Mouse (Mus musculus): ENCODE results near the gene Bmf. TPM values are rescaled to one million over a fixed set of nuclear protein-coding genes. Genes with fewer than 3 reads are reported as not detected.
A peak's percentile ranks its signal among the peaks of the same experiment; 100 is the strongest.

Gene Bmf
- polyA plus RNA-seq, 1 experiment from 2014 or later, result 4.2 TPM

DNA sequence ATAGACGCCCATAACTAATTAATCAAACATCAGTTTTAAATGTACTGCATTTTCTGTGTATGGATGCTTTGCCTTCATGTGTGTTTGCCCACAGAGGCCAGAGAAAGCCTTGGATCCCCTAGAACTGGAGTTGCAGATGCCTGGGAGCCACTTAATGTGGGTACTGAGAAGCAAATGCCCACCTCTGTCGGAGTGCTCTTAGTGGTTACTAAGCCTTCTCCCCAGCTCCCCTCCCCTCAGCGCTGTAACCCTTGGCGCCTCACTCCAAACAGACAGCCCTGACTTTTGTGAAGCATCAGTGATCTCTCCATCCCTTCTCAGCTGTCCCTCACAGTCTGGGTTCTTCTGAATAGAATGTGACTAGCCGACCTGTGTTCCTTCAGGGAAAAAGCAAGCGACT is 51.0 kb downstream of the Bmf start:
- Histone ChIP-seq H3K27me3 (ENCODE audit: low read depth, poor library complexity, severe bottlenecking) (no peaks in the 10 kb centered on the region), H3K36me3 (no peaks in the 10 kb centered on the region), H3K4me1 (peaks cover 42% of the 10 kb centered on the region), H3K9me3 (replicated peaks) (no peaks in the 10 kb centered on the region), H3K4me3 (no peak overlapping the region), H3K27ac (peak overlapping the region; percentile 69; the same call in 1 of the 2 replicates)
- 83% methylated on average over 6 of the region's 6 CpGs for WGBS
- DNase-seq (ENCODE audit: low spot score), result no peak

DNA sequence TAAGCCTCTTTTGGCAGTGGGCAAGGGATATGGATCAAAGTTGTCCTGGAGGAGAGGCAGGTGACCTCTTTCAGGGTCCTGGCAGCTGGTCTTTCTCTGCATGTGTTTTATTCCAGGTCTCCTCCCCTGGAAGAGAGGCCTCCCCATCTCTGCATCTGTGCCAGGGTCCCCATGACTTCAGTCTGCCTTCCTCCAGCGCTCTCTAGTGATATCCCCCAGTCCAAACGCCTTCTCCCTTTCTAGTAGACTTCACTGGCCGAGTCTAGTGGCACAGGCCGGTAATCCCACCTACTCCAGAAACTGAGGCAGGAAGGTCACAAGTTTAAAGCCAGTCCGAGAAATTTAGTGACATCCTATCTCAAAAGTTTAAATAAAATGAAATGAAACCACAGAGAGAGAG is 51.6 kb downstream of the Bmf start:
- 85% methylated on average over 5 of the region's 5 CpGs for WGBS
- DNase-seq (ENCODE audit: low spot score), result no peak
- peak overlapping the region; percentile 53; the same call in 1 of the 2 replicates for H3K27ac ChIP-seq

DNA sequence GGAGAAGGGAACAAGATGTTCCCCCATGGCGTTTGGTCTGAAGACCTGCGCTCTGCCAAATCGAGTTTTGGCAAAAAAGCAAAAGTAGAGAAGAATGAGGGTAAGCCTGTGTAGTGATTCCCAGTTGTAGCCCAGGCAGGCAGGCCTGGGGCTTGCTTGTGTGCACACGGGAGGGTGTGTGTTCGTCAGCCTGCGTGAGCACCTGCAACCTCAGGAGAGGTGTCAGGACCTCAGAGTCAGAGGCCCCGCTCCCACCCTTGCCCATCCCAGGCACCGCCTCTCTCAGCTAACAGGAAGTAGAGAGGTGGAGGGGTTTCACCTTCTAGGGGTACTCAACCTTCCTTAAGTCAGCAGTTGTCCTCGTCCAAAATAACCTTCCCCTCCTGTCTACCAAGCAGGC is 54.5 kb downstream of the Bmf start:
- Histone ChIP-seq H3K36me3 (no peaks in the 10 kb centered on the region), H3K4me3 (no peak overlapping the region), H3K27me3 (ENCODE audit: low read depth, poor library complexity, severe bottlenecking) (no peaks in the 10 kb centered on the region), H3K27ac (peak overlapping the region; percentile 61; the same call in 1 of the 2 replicates), H3K9me3 (replicated peaks) (no peaks in the 10 kb centered on the region), H3K4me1 (peaks cover 52% of the 10 kb centered on the region)
- WGBS, result 76% methylated on average over 9 of the region's 9 CpGs
- DNase-seq (ENCODE audit: low spot score), result no peak

More for the DNA sequence above, 51.6 kb downstream of the Bmf start:
- H3K36me3 ChIP-seq, result no peaks in the 10 kb centered on the region
- H3K4me3 ChIP-seq, result no peak overlapping the region
- no peaks in the 10 kb centered on the region for H3K27me3 ChIP-seq (ENCODE audit: low read depth, poor library complexity, severe bottlenecking)
- H3K4me1 ChIP-seq, result peaks cover 42% of the 10 kb centered on the region
- no peaks in the 10 kb centered on the region for H3K9me3 ChIP-seq (replicated peaks)

DNA sequence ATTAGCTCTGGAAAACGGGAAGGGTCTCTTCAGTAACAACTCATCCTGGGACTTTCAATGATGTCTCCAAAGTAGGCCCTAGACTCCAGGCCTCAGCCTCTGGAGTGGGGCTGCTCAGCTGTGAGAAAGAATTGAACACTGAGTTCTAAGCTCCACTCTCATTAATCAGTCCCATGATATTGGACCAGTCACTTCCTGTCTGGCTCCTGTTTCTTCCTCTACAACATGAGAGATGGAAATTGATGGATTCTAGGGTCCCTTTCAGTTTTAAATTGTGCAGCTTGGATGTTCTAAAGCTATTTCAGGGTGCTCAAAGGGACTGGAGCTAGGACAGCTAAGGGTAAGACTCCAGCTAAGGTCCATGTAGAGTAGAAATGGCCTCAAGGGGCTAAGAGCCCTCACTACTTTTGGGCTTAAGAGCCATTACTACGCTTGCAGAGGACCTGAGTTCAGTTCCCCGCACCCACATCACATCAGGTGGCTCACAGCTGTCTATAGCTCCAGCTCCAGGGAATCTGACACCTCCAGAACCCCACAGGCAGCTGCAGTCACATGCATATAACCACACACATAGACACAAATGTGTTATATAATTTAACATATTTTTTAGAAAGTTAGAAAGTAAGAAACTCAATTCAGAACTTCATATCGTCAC is 57.6 kb downstream of the Bmf start:
- Histone ChIP-seq H3K27me3 (ENCODE audit: low read depth, poor library complexity, severe bottlenecking) (no peaks in the 10 kb centered on the region), H3K4me3 (no peak overlapping the region), H3K36me3 (no peaks in the 10 kb centered on the region), H3K9me3 (replicated peaks) (no peaks in the 10 kb centered on the region), H3K4me1 (peaks cover 51% of the 10 kb centered on the region), H3K27ac (peak overlapping the region; percentile 79)
- DNase-seq (ENCODE audit: low spot score), result no peak
- WGBS, result 75% methylated on average over 4 of the region's 4 CpGs

DNA sequence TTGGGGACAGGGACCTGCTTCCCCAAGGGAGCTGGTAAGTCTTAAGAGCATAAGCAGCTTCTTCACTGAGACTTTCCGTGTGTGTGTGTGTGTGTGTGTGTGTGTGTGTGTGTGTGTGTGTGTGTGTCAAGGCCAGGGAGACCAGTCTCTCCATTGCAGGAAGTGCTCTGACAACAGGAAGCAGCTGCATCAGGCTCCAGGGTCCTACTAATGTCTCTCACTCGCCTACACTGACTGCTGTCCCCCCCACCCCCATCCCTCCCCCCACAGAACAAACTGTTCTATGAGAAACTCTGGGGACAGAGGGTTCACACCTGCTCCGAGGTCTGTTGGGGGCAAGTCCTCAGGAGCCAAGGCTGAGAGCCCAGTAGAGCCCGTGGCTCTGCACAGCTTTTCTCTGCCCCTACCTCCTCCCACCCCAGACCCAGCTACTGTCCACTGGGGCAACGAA is 58.2 kb downstream of the Bmf start:
- H3K9me3 ChIP-seq (replicated peaks), result no peaks in the 10 kb centered on the region
- H3K4me1 ChIP-seq, result peaks cover 54% of the 10 kb centered on the region
- 61% methylated on average over 5 of the region's 5 CpGs for WGBS
- DNase-seq (ENCODE audit: low spot score), result peak; percentile 37
- H3K4me3 ChIP-seq, result no peak overlapping the region
- no peaks in the 10 kb centered on the region for H3K36me3 ChIP-seq
- H3K27me3 ChIP-seq (ENCODE audit: low read depth, poor library complexity, severe bottlenecking), result no peaks in the 10 kb centered on the region
- H3K27ac ChIP-seq, result peak overlapping the region; percentile 79

DNA sequence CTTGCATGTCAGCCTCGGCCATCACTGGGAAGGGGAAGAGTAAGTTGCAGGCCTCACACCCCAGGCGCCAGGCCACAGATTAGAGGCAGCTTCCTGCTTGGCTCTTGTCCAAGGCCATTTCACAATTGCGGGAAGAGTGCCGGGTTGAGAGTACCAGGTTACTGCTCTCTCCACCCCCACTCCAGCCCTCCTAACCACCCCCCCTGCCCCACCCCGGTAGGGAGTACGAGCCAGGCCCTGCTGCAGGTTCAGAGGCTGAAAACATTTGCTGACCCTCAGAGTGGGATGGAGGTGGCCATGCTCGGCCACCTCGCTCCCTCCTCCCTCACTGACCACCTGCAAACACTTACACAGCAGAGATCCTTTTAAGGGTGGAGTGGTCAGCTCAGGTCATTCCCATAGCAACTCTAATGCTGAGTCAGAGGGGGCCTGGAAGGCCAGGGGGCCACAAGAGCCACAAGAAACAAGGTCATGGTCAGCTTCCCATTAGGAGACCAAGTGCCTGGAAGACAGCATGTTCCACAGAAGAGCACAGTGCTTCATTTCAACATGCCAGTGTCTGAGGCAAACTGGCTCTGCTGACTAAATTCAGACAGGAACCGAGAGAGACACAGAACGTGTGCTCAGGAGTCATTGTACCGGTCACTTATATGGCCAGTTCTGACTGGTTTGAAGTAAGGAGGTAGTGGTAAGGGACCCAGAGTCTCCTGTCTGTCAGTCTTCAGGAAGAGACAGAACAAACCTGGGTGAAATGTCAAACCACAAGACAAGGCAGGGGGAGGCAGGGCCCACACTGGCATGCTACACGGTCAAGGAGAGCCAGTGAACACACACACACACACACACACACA is 59.0 kb downstream of the Bmf start:
- H3K4me3 ChIP-seq, result 0 out of 2 replicates have a peak overlapping the region, but pooled peaks have one; percentile 2
- no peaks in the 10 kb centered on the region for H3K36me3 ChIP-seq
- H3K9me3 ChIP-seq (replicated peaks), result no peaks in the 10 kb centered on the region
- no peaks in the 10 kb centered on the region for H3K27me3 ChIP-seq (ENCODE audit: low read depth, poor library complexity, severe bottlenecking)
- WGBS, result 42% methylated on average over 12 of the region's 12 CpGs
- DNase-seq (ENCODE audit: low spot score), result peak; percentile 45
- peak overlapping the region; percentile 79 for H3K27ac ChIP-seq
- H3K4me1 ChIP-seq, result peaks cover 50% of the 10 kb centered on the region

DNA sequence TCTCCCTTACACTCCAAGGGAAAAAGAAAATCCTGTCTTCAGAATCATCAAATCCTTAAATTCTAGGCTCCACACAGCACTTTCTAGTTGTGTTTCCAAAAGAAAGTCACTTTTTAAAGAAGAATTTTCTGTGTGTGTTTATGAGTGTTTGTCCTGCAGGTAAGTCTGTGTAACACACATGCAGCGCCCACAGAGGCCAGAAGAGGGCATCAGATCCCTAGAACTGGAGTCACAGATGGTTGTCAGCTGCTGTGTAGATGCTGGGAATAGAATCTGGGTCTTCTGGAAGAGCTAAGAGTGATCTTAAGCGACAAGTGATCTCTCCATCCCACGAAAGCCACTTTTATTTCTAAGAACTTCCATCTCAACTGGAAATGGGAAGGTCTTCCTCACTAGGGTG is 61.7 kb downstream of the Bmf start:
- H3K9me3 ChIP-seq (replicated peaks), result no peaks in the 10 kb centered on the region
- peak; percentile 43 for DNase-seq (ENCODE audit: low spot score)
- no peak overlapping the region for H3K27ac ChIP-seq
- H3K4me1 ChIP-seq, result peaks cover 41% of the 10 kb centered on the region
- H3K36me3 ChIP-seq, result no peaks in the 10 kb centered on the region
- H3K27me3 ChIP-seq (ENCODE audit: low read depth, poor library complexity, severe bottlenecking), result no peaks in the 10 kb centered on the region
- H3K4me3 ChIP-seq, result no peak overlapping the region
- 67% methylated on average over 3 of the region's 3 CpGs for WGBS

DNA sequence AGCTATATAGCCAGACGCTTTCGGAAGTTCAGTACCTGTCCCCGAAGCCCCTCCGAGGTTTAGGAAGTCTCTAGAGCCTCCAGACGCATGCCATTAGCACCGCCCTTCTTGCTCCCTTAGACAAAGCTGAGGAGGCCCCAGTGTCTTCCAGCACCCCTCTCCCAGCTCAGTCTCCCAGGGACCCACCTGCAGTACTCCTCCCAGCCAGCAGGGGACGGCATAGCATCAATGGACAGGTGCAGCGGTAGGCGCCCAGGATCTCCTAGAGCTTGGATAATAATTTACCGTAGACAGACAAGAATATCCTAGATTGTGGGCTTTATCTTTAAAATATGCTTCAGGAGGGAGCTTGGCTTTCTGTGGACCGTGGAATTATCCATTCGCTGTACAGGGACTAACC is 62.6 kb downstream of the Bmf start:
- H3K36me3 ChIP-seq, result no peaks in the 10 kb centered on the region
- WGBS, result 16% methylated on average over 12 of the region's 12 CpGs
- peaks cover 39% of the 10 kb centered on the region for H3K4me1 ChIP-seq
- no peak overlapping the region for H3K4me3 ChIP-seq
- no peaks in the 10 kb centered on the region for H3K27me3 ChIP-seq (ENCODE audit: low read depth, poor library complexity, severe bottlenecking)
- peak overlapping the region; percentile 42; the same call in 1 of the 2 replicates for H3K27ac ChIP-seq
- no peaks in the 10 kb centered on the region for H3K9me3 ChIP-seq (replicated peaks)
- DNase-seq (ENCODE audit: low spot score), result peak; percentile 91

DNA sequence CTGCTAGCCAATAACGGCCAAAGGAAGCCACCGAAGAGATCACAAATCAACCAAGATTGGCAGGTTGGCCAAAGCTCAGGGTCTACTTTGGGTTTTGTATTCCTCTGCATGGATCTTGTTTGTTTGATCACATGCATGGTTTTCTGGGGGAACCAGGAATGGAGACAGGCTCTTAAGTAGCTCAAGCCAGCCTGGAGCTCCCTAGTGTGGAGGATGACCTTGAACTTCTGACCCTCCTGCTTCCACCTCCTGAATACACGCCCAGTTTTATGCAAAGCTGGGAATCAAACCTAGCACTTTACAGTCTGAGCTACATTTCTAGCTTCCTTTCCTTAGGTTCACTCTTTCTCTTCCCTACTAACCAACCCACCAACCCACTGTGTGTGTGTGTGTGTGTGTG is 64.1 kb downstream of the Bmf start:
- Histone ChIP-seq H3K27ac (no peak overlapping the region), H3K36me3 (no peaks in the 10 kb centered on the region), H3K4me1 (peaks cover 24% of the 10 kb centered on the region), H3K4me3 (no peak overlapping the region), H3K27me3 (ENCODE audit: low read depth, poor library complexity, severe bottlenecking) (no peaks in the 10 kb centered on the region), H3K9me3 (replicated peaks) (no peaks in the 10 kb centered on the region)
- WGBS, result 82% methylated on average over 3 of the region's 3 CpGs
- no peak for DNase-seq (ENCODE audit: low spot score)

DNA sequence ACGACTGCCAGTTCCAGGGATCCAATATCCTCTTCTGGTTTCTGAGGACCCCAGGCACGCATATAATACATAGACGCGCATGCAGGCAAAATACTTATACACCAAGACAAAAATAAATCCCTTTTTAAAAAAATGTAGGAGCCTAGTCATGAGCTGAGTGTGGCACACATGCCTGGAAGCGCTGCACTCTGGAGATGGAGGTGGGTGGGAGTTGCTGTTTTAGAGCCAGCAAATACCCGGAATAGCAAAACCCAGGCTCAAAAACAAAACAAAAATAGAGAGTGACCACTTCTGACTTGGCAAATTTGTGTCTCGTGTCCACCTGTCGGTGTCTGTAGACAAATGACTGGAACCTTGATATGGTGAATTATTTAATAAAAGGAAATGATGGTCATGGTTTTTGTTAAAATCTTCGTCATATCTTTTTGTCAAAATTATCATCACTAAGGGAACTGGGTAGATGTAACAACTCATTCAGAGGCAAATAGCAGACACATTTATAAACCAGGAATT is 65.0 kb downstream of the Bmf start:
- DNase-seq (ENCODE audit: low spot score), result no peak
- Histone ChIP-seq H3K4me3 (no peak overlapping the region), H3K27ac (no peak overlapping the region), H3K27me3 (ENCODE audit: low read depth, poor library complexity, severe bottlenecking) (no peaks in the 10 kb centered on the region), H3K4me1 (peaks cover 16% of the 10 kb centered on the region), H3K36me3 (no peaks in the 10 kb centered on the region), H3K9me3 (replicated peaks) (no peaks in the 10 kb centered on the region)
- WGBS, result 90% methylated on average over 9 of the region's 9 CpGs

DNA sequence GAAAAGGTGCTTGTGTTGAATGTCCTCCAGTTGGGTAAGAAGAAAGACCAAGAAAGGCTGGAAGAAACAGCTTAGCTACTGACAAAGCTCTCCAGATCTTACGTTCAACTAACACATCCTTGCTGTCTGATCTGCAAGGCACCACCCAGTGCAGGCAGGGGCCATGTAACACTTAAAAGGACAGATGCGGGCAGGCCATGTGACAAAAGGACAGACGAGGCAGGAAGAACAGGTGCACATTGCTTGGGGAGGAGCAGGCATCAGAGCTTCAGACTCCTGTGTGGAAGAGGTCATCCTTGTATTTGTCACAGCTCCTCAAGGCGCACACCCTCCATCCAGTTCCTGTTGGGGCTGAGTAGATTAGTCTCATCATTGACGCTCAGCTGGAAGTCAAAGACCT is 66.5 kb downstream of the Bmf start:
- Histone ChIP-seq H3K9me3 (replicated peaks) (no peaks in the 10 kb centered on the region), H3K27me3 (ENCODE audit: low read depth, poor library complexity, severe bottlenecking) (no peaks in the 10 kb centered on the region), H3K27ac (no peak overlapping the region), H3K36me3 (no peaks in the 10 kb centered on the region), H3K4me1 (peaks cover 20% of the 10 kb centered on the region), H3K4me3 (no peak overlapping the region)
- 89% methylated on average over 5 of the region's 5 CpGs for WGBS
- no peak for DNase-seq (ENCODE audit: low spot score)

DNA sequence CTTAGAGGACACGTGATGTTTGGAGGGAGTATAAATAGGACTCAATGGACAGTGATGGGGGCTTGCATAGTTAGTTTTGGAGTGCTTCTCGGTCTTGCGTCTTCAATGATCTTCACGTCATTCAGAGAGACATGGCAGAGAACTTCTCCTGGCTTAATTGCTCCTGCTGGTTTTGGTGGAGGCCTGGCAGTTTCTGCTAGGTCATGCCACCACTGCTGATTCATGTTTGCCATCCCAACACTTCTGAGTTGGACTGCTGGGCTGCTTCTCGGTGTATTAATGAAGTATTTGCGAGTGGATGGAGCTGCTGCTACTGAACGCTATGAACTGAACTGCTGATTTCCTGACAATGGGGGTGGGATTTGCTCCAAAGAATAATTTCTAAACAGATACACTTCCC is 68.6 kb downstream of the Bmf start:
- Histone ChIP-seq H3K4me3 (no peak overlapping the region), H3K36me3 (peaks cover 20% of the 10 kb centered on the region), H3K27me3 (ENCODE audit: low read depth, poor library complexity, severe bottlenecking) (no peaks in the 10 kb centered on the region), H3K9me3 (replicated peaks) (no peaks in the 10 kb centered on the region), H3K4me1 (peaks cover 14% of the 10 kb centered on the region), H3K27ac (no peak overlapping the region)
- no peak for DNase-seq (ENCODE audit: low spot score)
- 96% methylated on average over 7 of the region's 7 CpGs for WGBS

DNA sequence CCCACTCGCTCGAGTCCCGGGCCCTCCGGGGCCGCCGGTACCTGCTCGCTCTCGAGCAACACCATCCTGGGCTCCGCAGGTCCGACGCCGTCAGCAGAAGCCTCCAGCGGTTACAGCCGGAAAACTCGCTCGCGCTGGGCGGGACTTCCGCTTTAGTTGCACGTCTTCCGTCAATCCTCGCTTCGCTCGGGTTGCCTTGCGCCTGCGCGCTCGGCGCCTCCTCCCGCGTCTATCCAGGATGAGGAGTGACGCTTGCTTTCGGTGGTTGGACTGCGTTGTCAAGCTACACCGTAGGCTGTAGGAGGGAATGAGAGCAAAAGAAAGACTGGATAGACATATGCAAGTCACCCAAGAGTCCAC is 70.0 kb downstream of the Bmf start, which contains the start of gene Srp14:
TSS of gene Srp14 (minus strand) at position 162 of the 360 bp plus-strand sequence.
- Histone ChIP-seq H3K36me3 (peaks cover 33% of the 10 kb centered on the region), H3K27ac (peak within 1 kb of the TSS; percentile 84), H3K4me1 (peaks cover 14% of the 10 kb centered on the region), H3K4me3 (peak within 1 kb of the TSS; percentile 95), H3K9me3 (replicated peaks) (no peaks in the 10 kb centered on the region), H3K27me3 (ENCODE audit: low read depth, poor library complexity, severe bottlenecking) (no peaks in the 10 kb centered on the region)
- peak; percentile 93 for DNase-seq (ENCODE audit: low spot score)
- under 1% methylated on average over 35 of the region's 35 CpGs for WGBS
